Mouse (Mus musculus) stomach, postnatal 0 days (tissue): ENCODE data around the gene Fcer1a.

ENCODE experiments used
- CTCF ChIP-seq: IDR thresholded peaks from 2 replicates; pipeline ENCODE4 v1.5.1; 2016; ENCODE audit warnings: antibody characterized with exemption, low read depth, mild to moderate bottlenecking, moderate library complexity
- EP300 ChIP-seq: optimal IDR thresholded peaks from 2 replicates; pipeline ENCODE3; 2016; ENCODE audit warnings: antibody characterized with exemption

DNA sequence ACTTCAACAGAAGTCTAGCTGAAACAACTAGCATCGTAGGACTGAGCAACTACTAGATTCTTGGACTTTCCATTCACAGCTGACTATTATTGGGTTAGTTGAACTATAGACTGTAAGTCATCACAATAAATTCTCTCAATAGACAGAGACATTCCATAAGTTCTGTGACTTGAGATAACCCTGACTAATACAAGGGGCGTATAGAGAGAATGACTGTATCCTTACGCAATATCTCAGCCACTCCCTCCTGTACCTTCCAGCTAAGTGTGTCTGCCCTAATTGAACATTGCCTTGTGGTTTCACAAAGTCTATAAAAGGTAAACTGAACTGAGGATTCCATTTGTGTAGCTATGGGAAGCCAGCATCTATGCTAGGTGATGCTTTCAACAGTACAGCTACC is 22.9 kb upstream of the Fcer1a start:
- no peak for TF ChIP-seq CTCF
- TF ChIP-seq EP300: no peak
